Mouse (Mus musculus) hindbrain, embryonic 14.5 days (tissue): Measurements from ENCODE around the gene Ywhah. TPM values are rescaled to one million over a fixed set of nuclear protein-coding genes. Genes with fewer than 3 reads are reported as not detected.
A peak's percentile ranks its signal among the peaks of the same experiment; 100 is the strongest.

ENCODE experiments used
- ATAC-seq: fragments of 200-750 bp; cut with Nextera tagmentation; 2 replicates; pipeline ENCODE4 v1.8.0; 2017; ENCODE audit warnings: moderate number of reproducible peaks, mild to moderate bottlenecking, moderate TSS enrichment, moderate library complexity; ENCODE audit not compliant: low FRiP score
- DNase-seq: peaks from one replicate; pipeline ENCODE4 v3.0.0-alpha.2; 2015; ENCODE audit warnings: low spot score
- H3K27ac ChIP-seq: fragments of 300-500 bp; sonication (generic); 2 replicates; pipeline ENCODE4 v1.5.1; 2014; ENCODE audit warnings: mild to moderate bottlenecking, moderate library complexity
- H3K27me3 ChIP-seq: fragments of 300-500 bp; sonication (generic); 2 replicates; pipeline ENCODE4 v1.6.1; 2014; ENCODE audit warnings: mild to moderate bottlenecking, low read length, mixed read lengths; ENCODE audit not compliant: control insufficient read depth, insufficient read depth
- H3K36me3 ChIP-seq: fragments of 300-500 bp; sonication (generic); replicated peaks from 2 replicates; pipeline ENCODE4 v1.6.1; 2014; ENCODE audit not compliant: control insufficient read depth, insufficient read depth
- H3K4me1 ChIP-seq: fragments of 300-500 bp; sonication (generic); replicated peaks from 2 replicates; pipeline ENCODE4 v1.6.1; 2014; ENCODE audit warnings: antibody characterized with exemption, low read length, mixed read lengths; ENCODE audit not compliant: control insufficient read depth, insufficient read depth
- H3K4me2 ChIP-seq: fragments of 300-500 bp; sonication (generic); replicated peaks from 2 replicates; pipeline ENCODE4 v1.6.1; 2014; ENCODE audit warnings: mild to moderate bottlenecking, moderate library complexity
- H3K4me3 ChIP-seq: fragments of 300-500 bp; sonication (generic); replicated peaks from 2 replicates; pipeline ENCODE4 v1.5.1; 2014; ENCODE audit warnings: mild to moderate bottlenecking, low read length
- H3K9ac ChIP-seq: fragments of 300-500 bp; sonication (generic); 2 replicates; pipeline ENCODE4 v1.6.1; 2014
- H3K9me3 ChIP-seq: fragments of 300-500 bp; sonication (generic); 2 replicates; pipeline ENCODE4 v1.6.1; 2016; ENCODE audit warnings: low read length; ENCODE audit not compliant: control insufficient read depth
- WGBS: fragments of 180-500 bp; shearing (Covaris S2); extraction: QIAGEN DNeasy Blood & Tissue Kit; methylation state at CpG from one replicate; pipeline ENCODE4 v1.1.7; 2014; 5-methylcytosine and 5-hydroxymethylcytosine counted together
- polyA plus RNA-seq: library from polyadenylated mRNA; unstranded; fragments of >200 nt; fragmentation: Nextera tagmentation; extraction: Ambion mirVana; gene quantifications from 2 replicates; pipeline ENCODE4 v1.2.1, GENCODE M21; 2014

Ywhah gene
- polyA plus RNA-seq, 1 experiment from 2014 or later: 745 TPM

- no peak for ATAC-seq
- Histone ChIP-seq H3K9me3 (no peaks in the 10 kb centered on the region), H3K9ac (no peak overlapping the region), H3K27ac (no peak overlapping the region), H3K4me1 (peaks cover 44% of the 10 kb centered on the region), H3K4me2 (no peak overlapping the region), H3K27me3 (no peaks in the 10 kb centered on the region), H3K4me3 (no peak overlapping the region), H3K36me3 (no peaks in the 10 kb centered on the region)
- 66% methylated on average over 2 of the region's 2 CpGs for WGBS
- no peak for DNase-seq
Observed at GRCm38 (mm10) chr5:33009301-33009700, 9.3 kb upstream of the Ywhah start.

DNA sequence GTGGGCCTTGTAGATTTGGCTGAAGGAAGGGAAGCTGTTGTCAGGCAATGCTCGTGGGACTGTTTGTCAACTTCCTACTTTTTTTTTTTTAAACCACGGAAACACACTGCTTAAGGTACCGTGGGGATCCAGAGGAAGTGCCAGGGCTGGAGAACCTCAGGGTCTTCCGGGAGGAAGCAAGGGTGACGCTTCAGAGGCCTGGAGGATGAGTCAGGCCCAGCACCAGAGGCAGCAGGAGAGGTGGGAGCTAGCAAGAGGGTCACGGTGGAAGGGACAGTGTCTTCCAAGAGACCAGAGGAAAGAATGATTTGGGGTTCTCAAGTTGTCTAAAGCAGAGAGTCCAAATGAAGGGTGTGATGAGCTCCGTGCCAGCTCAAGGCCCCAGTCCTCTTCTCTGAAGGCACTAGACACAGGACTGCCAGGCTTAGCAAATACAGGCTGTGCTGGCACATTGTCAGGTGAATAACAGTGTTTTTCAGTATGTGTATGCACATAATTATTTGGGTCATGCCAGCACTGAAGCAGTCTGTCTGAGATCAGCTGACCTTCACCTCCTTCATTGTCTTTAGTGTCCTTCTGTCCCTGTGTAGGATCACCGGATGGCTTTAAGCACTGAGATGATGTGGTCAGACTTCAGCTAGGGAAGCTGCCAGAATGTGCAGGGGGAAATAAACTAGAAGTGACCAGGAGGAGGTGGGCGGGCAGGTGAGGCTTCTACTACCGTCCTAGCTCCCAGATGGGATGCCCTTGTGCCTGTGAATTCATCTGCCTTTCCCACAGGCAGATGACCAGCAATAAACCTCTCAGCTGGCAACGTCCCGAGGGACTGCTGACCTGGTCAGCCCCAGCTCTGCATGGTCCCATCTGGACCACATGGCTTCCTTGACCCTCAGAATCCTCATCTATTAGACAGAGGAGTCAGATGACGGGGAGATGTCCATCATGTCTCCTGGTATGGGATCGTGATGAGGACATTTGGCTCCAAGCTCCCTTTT is 8.5 kb upstream of the Ywhah start:
- H3K27ac ChIP-seq: peak overlapping the region; percentile 91
- no peak for ATAC-seq
- H3K4me2 ChIP-seq: no peak overlapping the region; the same call in 1 of the 2 replicates
- WGBS: 78% methylated on average over 14 of the region's 14 CpGs
- peaks cover 43% of the 10 kb centered on the region for H3K4me1 ChIP-seq
- H3K36me3 ChIP-seq: no peaks in the 10 kb centered on the region
- no peak for DNase-seq
- no peak overlapping the region for H3K4me3 ChIP-seq
- H3K9ac ChIP-seq: peak overlapping the region; percentile 18; the same call in 1 of the 2 replicates
- H3K27me3 ChIP-seq: no peaks in the 10 kb centered on the region
- no peaks in the 10 kb centered on the region for H3K9me3 ChIP-seq

- peaks cover 30% of the 10 kb centered on the region for H3K4me1 ChIP-seq
- 28% methylated on average over 15 of the region's 15 CpGs for WGBS
- DNase-seq: peak; percentile 75
- H3K27ac ChIP-seq: peak overlapping the region; percentile 91
- H3K27me3 ChIP-seq: no peaks in the 10 kb centered on the region
- H3K4me3 ChIP-seq: no peak overlapping the region
- peak overlapping the region; percentile 37; the same call in 1 of the 2 replicates for H3K9ac ChIP-seq
- H3K4me2 ChIP-seq: peak overlapping the region; percentile 33
- no peaks in the 10 kb centered on the region for H3K36me3 ChIP-seq
- ATAC-seq: peak; percentile 77
- no peaks in the 10 kb centered on the region for H3K9me3 ChIP-seq
Observed at GRCm38 (mm10) chr5:33011132-33012106, 7.2 kb upstream of the Ywhah start.

DNA sequence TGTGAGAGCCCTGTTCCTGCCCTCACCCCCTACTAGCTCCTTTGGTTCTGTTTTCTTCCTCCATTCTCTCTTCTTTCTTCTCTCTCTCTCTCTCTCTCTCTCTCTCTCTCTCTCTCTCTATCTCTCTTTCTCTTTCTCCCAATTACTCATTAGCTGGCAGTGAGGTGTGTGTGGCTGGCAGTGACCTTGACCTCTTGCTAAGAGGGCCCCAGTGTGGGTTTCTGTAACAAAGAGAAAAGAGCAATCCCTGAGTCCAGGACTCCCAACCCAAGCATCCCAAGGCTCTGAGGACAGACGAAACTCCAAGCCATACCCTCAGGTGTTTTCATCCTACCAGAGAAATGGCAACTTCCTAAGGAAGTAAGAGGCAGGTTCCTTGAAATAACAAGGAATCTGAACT is 4.5 kb upstream of the Ywhah start:
- no peaks in the 10 kb centered on the region for H3K9me3 ChIP-seq
- DNase-seq (no peak), ATAC-seq (no peak)
- no peaks in the 10 kb centered on the region for H3K27me3 ChIP-seq
- no peak overlapping the region for H3K9ac ChIP-seq
- no peak overlapping the region for H3K4me2 ChIP-seq
- no peak overlapping the region for H3K4me3 ChIP-seq
- WGBS: 84% methylated on average over 1 of the region's 1 CpGs
- peaks cover 29% of the 10 kb centered on the region for H3K4me1 ChIP-seq
- H3K36me3 ChIP-seq: no peaks in the 10 kb centered on the region
- no peak overlapping the region for H3K27ac ChIP-seq

- Histone ChIP-seq H3K36me3 (no peaks in the 10 kb centered on the region), H3K9ac (no peak overlapping the region), H3K4me1 (peaks cover 25% of the 10 kb centered on the region), H3K9me3 (no peaks in the 10 kb centered on the region), H3K4me2 (no peak overlapping the region), H3K27me3 (no peaks in the 10 kb centered on the region), H3K27ac (no peak overlapping the region), H3K4me3 (no peak overlapping the region)
- ATAC-seq: no peak
- no peak for DNase-seq
- WGBS: 74% methylated on average over 5 of the region's 5 CpGs
Observed at GRCm38 (mm10) chr5:33015579-33015978, 3.0 kb upstream of the Ywhah start.

- peaks cover 32% of the 10 kb centered on the region for H3K4me1 ChIP-seq
- ATAC-seq (peak; percentile 61; the same call in 1 of the 2 replicates), DNase-seq (peak; percentile 50)
- peak overlapping the region; percentile 96 for H3K9ac ChIP-seq
- H3K36me3 ChIP-seq: 0 out of 2 replicates have a peak, but pooled peaks cover 3% of the 10 kb centered on the region
- peak overlapping the region; percentile 99 for H3K27ac ChIP-seq
- H3K4me2 ChIP-seq: peak overlapping the region; percentile 87
- no peaks in the 10 kb centered on the region for H3K27me3 ChIP-seq
- H3K9me3 ChIP-seq: no peaks in the 10 kb centered on the region
- WGBS: 3% methylated on average over 15 of the region's 15 CpGs
- peak overlapping the region; percentile 85 for H3K4me3 ChIP-seq
Observed at GRCm38 (mm10) chr5:33018189-33018560, 441 bp upstream of the Ywhah start.

GRCm38 (mm10) chr5:33019426-33019821 is 808 bp downstream of the Ywhah start:
- Histone ChIP-seq H3K9ac (peak overlapping the region; percentile 96), H3K4me1 (peaks cover 44% of the 10 kb centered on the region), H3K4me2 (peak overlapping the region; percentile 87), H3K27ac (peak overlapping the region; percentile 99), H3K36me3 (peaks cover 14% of the 10 kb centered on the region), H3K4me3 (peak overlapping the region; percentile 85), H3K9me3 (no peaks in the 10 kb centered on the region), H3K27me3 (no peaks in the 10 kb centered on the region)
- under 1% methylated on average over 12 of the region's 12 CpGs for WGBS
- no peak for DNase-seq
- no peak for ATAC-seq

DNA sequence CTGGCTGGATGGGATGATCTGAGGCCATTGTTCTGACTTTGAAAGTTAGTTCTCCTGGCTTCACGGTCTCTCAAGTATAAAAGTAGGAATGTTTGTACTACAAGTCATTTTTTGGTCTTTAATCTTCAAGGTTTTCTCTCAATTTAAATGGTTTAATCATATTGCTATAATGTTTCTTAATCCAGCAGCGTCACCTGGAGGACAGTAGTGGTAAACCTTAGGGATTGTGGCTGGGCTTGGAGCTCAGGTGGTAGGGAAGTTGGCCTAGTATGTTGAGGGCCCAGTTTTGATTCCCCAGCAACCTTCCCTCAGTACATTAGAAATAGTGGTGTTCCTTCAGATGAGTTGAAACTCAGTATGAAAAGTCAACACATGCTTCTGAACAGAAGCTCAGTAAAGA is 3.0 kb downstream of the Ywhah start:
- Histone ChIP-seq H3K9ac (no peak overlapping the region), H3K27ac (no peak overlapping the region), H3K4me3 (no peak overlapping the region), H3K27me3 (no peaks in the 10 kb centered on the region), H3K36me3 (peaks cover 36% of the 10 kb centered on the region), H3K4me1 (peaks cover 45% of the 10 kb centered on the region), H3K9me3 (no peaks in the 10 kb centered on the region), H3K4me2 (peak overlapping the region; percentile 87)
- WGBS: 90% methylated on average over 2 of the region's 2 CpGs
- no peak for ATAC-seq
- no peak for DNase-seq

- WGBS: 93% methylated on average over 4 of the region's 4 CpGs
- Histone ChIP-seq H3K4me2 (no peak overlapping the region), H3K9ac (no peak overlapping the region), H3K27me3 (no peaks in the 10 kb centered on the region), H3K4me1 (peaks cover 35% of the 10 kb centered on the region), H3K4me3 (no peak overlapping the region), H3K27ac (no peak overlapping the region), H3K36me3 (peaks cover 45% of the 10 kb centered on the region), H3K9me3 (no peaks in the 10 kb centered on the region)
- DNase-seq: no peak
- ATAC-seq: no peak
Observed at GRCm38 (mm10) chr5:33023337-33023736, 4.7 kb downstream of the Ywhah start.
